Mouse (Mus musculus) left cerebral cortex, adult 2 months (tissue): ENCODE data around the gene Pax2. TPM values are rescaled to one million over a fixed set of nuclear protein-coding genes. Genes with fewer than 3 reads are reported as not detected.

Experiments used
- DNase-seq, 2 experiments: peaks; one replicate each; pipeline ENCODE4 v3.0.0; 2021 to 2022; ENCODE audit warnings: low spot score in 2 of 2, mixed read lengths in 1 of 2; ENCODE audit errors: extremely low spot score in 1 of 2
- H3K27ac ChIP-seq: fragments of 200-600 bp; 2 replicates; pipeline ENCODE4 v1.8.1; 2022
- H3K4me3 ChIP-seq: fragments of 200-600 bp; 2 replicates; pipeline ENCODE4 v1.8.1; 2022
- CTCF ChIP-seq: fragments of 200-600 bp; IDR thresholded peaks from 2 replicates; pipeline ENCODE4 v1.8.1; 2022; ENCODE audit warnings: antibody characterized with exemption, mild to moderate bottlenecking, moderate library complexity
- intact Hi-C: fragments of 180-260 bp; cut with DNase I; formaldehyde crosslinking; loops from one replicate; pipeline ENCODE4 v1.15.1; 2025
- total RNA-seq, 2 experiments: library from RNA; stranded (reverse); gene quantifications; 2 replicates each; pipeline ENCODE4 v1.2.3; 2021

Gene Pax2
- total RNA-seq, 2 experiments from 2014 or later, result 0.14 to 0.28 TPM

- Histone ChIP-seq H3K27ac (no peak overlapping the region), H3K4me3 (no peak overlapping the region)
- DNase-seq, result no peak
- intact Hi-C loops, result loop anchor here (5.0 kb wide), 3 partner anchors 73 to 477 kb away; partner anchors contain the start of gene Kazald1
- TF ChIP-seq CTCF, result no peak
Measured at GRCm38 (mm10) chr19:44750051-44751041, 5.5 kb upstream of the Pax2 start.

- intact Hi-C loops, result loop anchor here (5.0 kb wide), 3 partner anchors 74 to 476 kb away; partner anchors contain the start of gene Kazald1
- no peak overlapping the region for H3K27ac ChIP-seq
- no peak for DNase-seq
- TF ChIP-seq CTCF, result no peak
- no peak overlapping the region for H3K4me3 ChIP-seq
Measured at GRCm38 (mm10) chr19:44751042-44751441, 4.8 kb upstream of the Pax2 start.

- intact Hi-C loops, result loop anchor here (5.0 kb wide), 3 partner anchors 74 to 476 kb away; partner anchors contain the start of gene Kazald1
- no peak overlapping the region for H3K4me3 ChIP-seq
- H3K27ac ChIP-seq, result no peak overlapping the region
- TF ChIP-seq CTCF, result no peak
- no peak for DNase-seq
Measured at GRCm38 (mm10) chr19:44751551-44751950, 4.3 kb upstream of the Pax2 start.

GRCm38 (mm10) chr19:44752056-44752940 is 3.5 kb upstream of the Pax2 start:
- no peak for TF ChIP-seq CTCF
- H3K27ac ChIP-seq, result no peak overlapping the region
- DNase-seq, result no peak
- intact Hi-C loops, result loop anchor here (5.0 kb wide), 3 partner anchors 75 to 475 kb away; partner anchors contain the start of gene Kazald1
- no peak overlapping the region for H3K4me3 ChIP-seq

- no peak for TF ChIP-seq CTCF
- DNase-seq, result no peak
- no peak overlapping the region for H3K4me3 ChIP-seq
- intact Hi-C loops, result loop anchor here (5.0 kb wide), 3 partner anchors 76 to 474 kb away; partner anchors contain the start of gene Kazald1
- no peak overlapping the region for H3K27ac ChIP-seq
Measured at GRCm38 (mm10) chr19:44753361-44753760, 2.5 kb upstream of the Pax2 start.

- DNase-seq, result no peak
- Histone ChIP-seq H3K4me3 (no peak overlapping the region), H3K27ac (no peak overlapping the region)
- intact Hi-C loops, result loop anchor here (1.0 to 5.0 kb wide), 6 partner anchors 77 to 1142 kb away; partner anchors contain the start of genes Kazald1 and Nkx2-3
- peak; percentile 51 for TF ChIP-seq CTCF
Measured at GRCm38 (mm10) chr19:44754461-44755377, 1.1 kb upstream of the Pax2 start.

GRCm38 (mm10) chr19:44755378-44755692 is 510 bp upstream of the Pax2 start:
- intact Hi-C loops, result loop anchor here (1.0 to 5.0 kb wide), 3 partner anchors 173 to 1143 kb away; partner anchors contain the start of gene Nkx2-3
- no peak overlapping the region for H3K27ac ChIP-seq

GRCm38 (mm10) chr19:44756421-44757230 is 781 bp downstream of the Pax2 start:
- no peak overlapping the region for H3K4me3 ChIP-seq
- intact Hi-C loops, result loop anchor here (5.0 kb wide), 2 partner anchors 401 to 1144 kb away; partner anchors contain the start of gene Nkx2-3

More at GRCm38 (mm10) chr19:44755378-44755692, 510 bp upstream of the Pax2 start:
- TF ChIP-seq CTCF, result no peak
- DNase-seq, result no peak
- H3K4me3 ChIP-seq, result no peak overlapping the region

GRCm38 (mm10) chr19:44757231-44757871 is 1.5 kb downstream of the Pax2 start:
- TF ChIP-seq CTCF, result no peak
- DNase-seq, result no peak
- H3K4me3 ChIP-seq, result no peak overlapping the region
- H3K27ac ChIP-seq, result no peak overlapping the region
- intact Hi-C loops, result loop anchor here (5.0 kb wide), 2 partner anchors 400 to 1145 kb away; partner anchors contain the start of gene Nkx2-3

More at GRCm38 (mm10) chr19:44756421-44757230, 781 bp downstream of the Pax2 start:
- no peak overlapping the region for H3K27ac ChIP-seq
- DNase-seq, result no peak
- TF ChIP-seq CTCF, result no peak
